Mouse (Mus musculus): Measurements from ENCODE around the gene Rabgap1.

GRCm38 (mm10) chr2:37486408-37486807 is 43.3 kb downstream of the Rabgap1 start:
- TF ChIP-seq CTCF (IDR thresholded peaks at IDR 0.05; ENCODE audit: low read depth) (no peak), EP300 (IDR thresholded peaks at IDR 0.05; ENCODE audit: low read depth) (no peak)

Measured in liver, postnatal 0 days (tissue).